Mouse (Mus musculus) heart, postnatal 0 days (tissue): Measurements from ENCODE around the gene Hist1h4i. TPM values are rescaled to one million over a fixed set of nuclear protein-coding genes. Genes with fewer than 3 reads are reported as not detected.
"Not testable (repeated sequence)": the region's sequence is repeated elsewhere in the genome, so short reads cannot be mapped to it uniquely, and the experiment has no call there.

Source experiments
- ATAC-seq: fragments of 200-750 bp; cut with Nextera tagmentation; 2 replicates; pipeline ENCODE4 v1.8.0; 2017; ENCODE audit warnings: low read depth, moderate number of reproducible peaks, moderate library complexity; ENCODE audit not compliant: insufficient read depth
- DNase-seq: peaks from one replicate; pipeline ENCODE4 v3.0.0-alpha.2; 2016; ENCODE audit warnings: low spot score
- H3K27ac ChIP-seq: fragments of 300-500 bp; sonication (generic); 2 replicates; pipeline ENCODE4 v1.5.1; 2014; ENCODE audit warnings: low read depth, mild to moderate bottlenecking
- H3K27me3 ChIP-seq: fragments of 300-500 bp; sonication (generic); 2 replicates; pipeline ENCODE4 v1.6.1; 2014; ENCODE audit warnings: low read length, mixed read lengths; ENCODE audit not compliant: control insufficient read depth, insufficient read depth
- H3K36me3 ChIP-seq: fragments of 300-500 bp; sonication (generic); replicated peaks from 2 replicates; pipeline ENCODE4 v1.6.1; 2014; ENCODE audit warnings: low read length, mixed read lengths; ENCODE audit not compliant: control insufficient read depth, insufficient read depth
- H3K4me1 ChIP-seq: fragments of 300-500 bp; sonication (generic); 2 replicates; pipeline ENCODE4 v1.6.1; 2014; ENCODE audit warnings: antibody characterized with exemption; ENCODE audit not compliant: control insufficient read depth, insufficient read depth
- H3K4me2 ChIP-seq: fragments of 300-500 bp; sonication (generic); 2 replicates; pipeline ENCODE4 v1.6.1; 2014; ENCODE audit warnings: low read depth, mild to moderate bottlenecking, low read length, moderate library complexity
- H3K4me3 ChIP-seq: fragments of 300-500 bp; sonication (generic); 2 replicates; pipeline ENCODE4 v1.5.1; 2014; ENCODE audit warnings: low read depth, low read length
- H3K9ac ChIP-seq: fragments of 300-500 bp; sonication (generic); replicated peaks from 2 replicates; pipeline ENCODE4 v1.6.1; 2014; ENCODE audit warnings: low read depth, low read length, mixed read lengths
- H3K9me3 ChIP-seq: fragments of 300-500 bp; sonication (generic); replicated peaks from 2 replicates; pipeline ENCODE4 v1.6.1; 2016; ENCODE audit warnings: low read length; ENCODE audit not compliant: control insufficient read depth
- CTCF ChIP-seq: IDR thresholded peaks from 2 replicates; pipeline ENCODE4 v1.5.1; 2016; ENCODE audit warnings: antibody characterized with exemption, control low read depth, low read depth
- EP300 ChIP-seq: IDR thresholded peaks from 2 replicates; pipeline ENCODE4 v1.6.1; 2016; ENCODE audit warnings: antibody characterized with exemption, low read depth
- WGBS: fragments of 180-500 bp; shearing (Covaris S2); extraction: QIAGEN DNeasy Blood & Tissue Kit; methylation state at CpG from one replicate; pipeline ENCODE4 v1.1.7; 2014; 5-methylcytosine and 5-hydroxymethylcytosine counted together
- polyA plus RNA-seq: library from polyadenylated mRNA; unstranded; fragments of >200 nt; fragmentation: Nextera tagmentation; extraction: Ambion mirVana; gene quantifications from 2 replicates; pipeline ENCODE4 v1.2.1, GENCODE M21; 2015
- total RNA-seq: library from RNA; depleted of rRNA; stranded (reverse); fragments of >200 nt; gene quantifications from 2 replicates; pipeline ENCODE4 v1.2.3, GENCODE M21; 2014; ENCODE audit warnings: low replicate concordance

The Hist1h4i gene
- total and polyA plus RNA-seq, 2 experiments from 2014 or later: 4.0 to 29.3 TPM

DNA sequence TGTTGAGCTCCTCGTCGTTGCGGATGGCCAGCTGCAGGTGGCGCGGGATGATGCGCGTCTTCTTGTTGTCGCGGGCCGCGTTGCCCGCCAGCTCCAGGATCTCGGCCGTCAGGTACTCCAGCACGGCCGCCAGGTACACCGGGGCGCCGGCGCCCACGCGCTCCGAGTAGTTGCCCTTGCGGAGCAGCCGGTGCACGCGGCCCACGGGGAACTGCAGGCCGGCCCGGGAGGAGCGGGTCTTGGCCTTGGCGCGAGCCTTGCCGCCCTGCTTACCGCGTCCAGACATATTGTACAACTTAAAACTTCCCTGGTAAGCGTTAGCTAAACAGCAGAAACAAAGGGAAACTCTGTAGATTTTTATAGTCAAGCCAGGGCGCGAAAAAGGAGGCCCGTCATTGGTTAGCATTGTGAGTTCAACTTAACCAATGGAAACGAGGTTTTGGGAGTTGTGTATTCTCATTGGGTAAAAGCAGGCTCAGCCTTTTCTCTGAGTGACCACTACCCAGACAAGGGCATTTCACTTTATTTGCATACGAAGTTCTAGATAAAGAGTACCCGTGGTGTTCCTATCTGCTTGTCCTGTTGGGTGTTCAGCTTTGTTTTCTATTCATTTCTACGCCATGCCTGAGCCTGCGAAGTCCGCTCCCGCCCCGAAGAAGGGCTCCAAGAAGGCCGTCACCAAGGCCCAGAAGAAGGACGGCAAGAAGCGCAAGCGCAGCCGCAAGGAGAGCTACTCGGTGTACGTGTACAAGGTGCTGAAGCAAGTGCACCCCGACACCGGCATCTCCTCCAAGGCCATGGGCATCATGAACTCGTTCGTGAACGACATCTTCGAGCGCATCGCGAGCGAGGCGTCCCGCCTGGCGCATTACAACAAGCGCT, 5.7 kb downstream of the Hist1h4i start, which contains the start of the genes Hist1h2ah and Hist1h2bk:
Gene Hist1h2ah, minus strand, starts transcription at position 302 of the 882 bp plus-strand sequence.
Gene Hist1h2bk, plus strand, starts transcription at position 604 of the 882 bp plus-strand sequence.
- peak; percentile 96 for ATAC-seq
- not testable (repeated sequence) for H3K27me3 ChIP-seq
- peak; percentile 47; the same call in 1 of the 2 replicates for TF ChIP-seq EP300

GRCm38 (mm10) chr13:22034443-22035266, 6.5 kb downstream of the Hist1h4i start:
- H3K4me3 ChIP-seq: peak overlapping the region; percentile 47
- no peaks in the 10 kb centered on the region for H3K9me3 ChIP-seq
- peak overlapping the region; percentile 55; the same call in 1 of the 2 replicates for H3K27ac ChIP-seq
- DNase-seq (no peak), ATAC-seq (no peak; the same call in 1 of the 2 replicates)
- H3K4me1 ChIP-seq: peaks cover 8% of the 10 kb centered on the region; the same call in 1 of the 2 replicates
- 3% methylated on average over 12 of the region's 14 CpGs for WGBS
- no peaks in the 10 kb centered on the region for H3K27me3 ChIP-seq
- TF ChIP-seq CTCF (no peak), EP300 (no peak)
- H3K36me3 ChIP-seq: no peaks in the 10 kb centered on the region
- peak overlapping the region; percentile 52 for H3K9ac ChIP-seq
- H3K4me2 ChIP-seq: peak overlapping the region; percentile 52

More for the DNA sequence above, 5.7 kb downstream of the Hist1h4i start, which contains the start of the genes Hist1h2ah and Hist1h2bk:
- H3K36me3 ChIP-seq, H3K9me3 ChIP-seq: not testable (repeated sequence)
- WGBS: under 1% methylated on average over 18 of the region's 69 CpGs
- Histone ChIP-seq H3K4me3 (peak within 1 kb of the TSS; percentile 47), H3K9ac (peak within 1 kb of the TSS; percentile 52), H3K27ac (peak within 1 kb of the TSS; percentile 64), H3K4me2 (peak within 1 kb of the TSS; percentile 63), H3K4me1 (peaks cover 15% of the 10 kb centered on the region; the same call in 1 of the 2 replicates)
- peak; percentile 96 for DNase-seq

- ATAC-seq (no peak), DNase-seq (no peak)
- WGBS: 52% methylated on average over 5 of the region's 5 CpGs
- no peaks in the 10 kb centered on the region for H3K9me3 ChIP-seq
- H3K4me2 ChIP-seq: peak overlapping the region; percentile 52; the same call in 1 of the 2 replicates
- no peak overlapping the region for H3K9ac ChIP-seq
- no peak overlapping the region for H3K27ac ChIP-seq
- no peaks in the 10 kb centered on the region for H3K36me3 ChIP-seq
- H3K4me1 ChIP-seq: peaks cover 8% of the 10 kb centered on the region; the same call in 1 of the 2 replicates
- TF ChIP-seq EP300 (no peak), CTCF (no peak)
- no peak overlapping the region for H3K4me3 ChIP-seq
- H3K27me3 ChIP-seq: no peaks in the 10 kb centered on the region
Measured at GRCm38 (mm10) chr13:22033741-22034442, 7.3 kb downstream of the Hist1h4i start.

- Histone ChIP-seq H3K4me1 (0 out of 2 replicates have a peak, but pooled peaks cover 4% of the 10 kb centered on the region), H3K9me3 (no peaks in the 10 kb centered on the region), H3K27ac (no peak overlapping the region), H3K4me2 (no peak overlapping the region), H3K27me3 (no peaks in the 10 kb centered on the region), H3K4me3 (no peak overlapping the region), H3K36me3 (no peaks in the 10 kb centered on the region), H3K9ac (no peak overlapping the region)
- 11% methylated on average over 4 of the region's 4 CpGs for WGBS
- no peak for TF ChIP-seq EP300
- TF ChIP-seq CTCF: peak; percentile 27; the same call in 1 of the 2 replicates
- no peak for DNase-seq
- no peak for ATAC-seq
Measured at GRCm38 (mm10) chr13:22030493-22030892, 10.7 kb downstream of the Hist1h4i start.

- DNase-seq (no peak), ATAC-seq (no peak)
- TF ChIP-seq EP300: no peak
- TF ChIP-seq CTCF: no peak
- H3K9me3 ChIP-seq: no peaks in the 10 kb centered on the region
- no peak overlapping the region for H3K4me2 ChIP-seq
- 0 out of 2 replicates have a peak, but pooled peaks cover 4% of the 10 kb centered on the region for H3K4me1 ChIP-seq
- no peak overlapping the region for H3K9ac ChIP-seq
- no peaks in the 10 kb centered on the region for H3K27me3 ChIP-seq
- no peaks in the 10 kb centered on the region for H3K36me3 ChIP-seq
- H3K4me3 ChIP-seq: no peak overlapping the region
- H3K27ac ChIP-seq: no peak overlapping the region
- 40% methylated on average over 8 of the region's 8 CpGs for WGBS
Measured at GRCm38 (mm10) chr13:22029928-22030327, 11.2 kb downstream of the Hist1h4i start.
